Mouse (Mus musculus) stomach, postnatal 0 days (tissue): ENCODE measurements around the gene Mast4.

Source experiments
- CTCF ChIP-seq: IDR thresholded peaks from 2 replicates; pipeline ENCODE4 v1.5.1; 2016; ENCODE audit warnings: antibody characterized with exemption, low read depth, mild to moderate bottlenecking, moderate library complexity
- EP300 ChIP-seq: optimal IDR thresholded peaks from 2 replicates; pipeline ENCODE3; 2016; ENCODE audit warnings: antibody characterized with exemption

DNA sequence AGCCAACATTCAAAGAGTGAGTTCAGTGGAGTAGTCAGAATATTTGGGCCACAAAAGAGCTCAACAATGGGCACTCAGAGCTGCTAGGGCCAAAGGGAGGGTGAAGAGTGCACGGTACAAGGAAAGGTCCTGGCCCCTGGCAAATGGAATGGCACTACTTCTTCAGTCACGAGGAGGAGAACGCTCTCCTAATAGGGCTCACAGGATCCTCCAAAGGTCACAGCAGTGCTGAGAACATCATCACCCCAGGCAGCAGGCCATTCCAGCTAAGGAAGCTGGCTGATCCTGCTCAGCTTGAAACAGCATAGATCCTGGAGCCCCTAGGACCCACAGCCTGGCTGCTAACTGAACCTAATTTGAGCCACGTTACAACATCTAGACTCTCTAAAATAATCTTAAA is 389.8 kb downstream of the Mast4 start:
- TF ChIP-seq EP300 (no peak), CTCF (no peak)
